21 mouse cellular contexts compared by ENCODE assay signal in genomic region chr6:93805407-93805936, GRCm38 (mm10).
DNase-seq lines count a peak whose midpoint lies in the region; ATAC-seq and TF ChIP-seq lines count a peak whose summit lies in the region.
"Had no signal": no experiment of that assay in that cellular context is flagged by ENCODE, and none has a peak within 500 bp of the region (broad histone marks: within the 10 kb centered on the region; RNA-seq: fewer than 3 reads in every experiment).

No protein-coding gene starts in this region.

- no peaks in the 10 kb centered on the region for H3K36me3 ChIP-seq in hindbrain, embryonic 10.5 days
- H3K36me3 ChIP-seq in hindbrain, embryonic 12.5 days: no peaks in the 10 kb centered on the region
- H3K36me3 ChIP-seq: embryonic facial prominence, embryonic 15.5 days; kidney, embryonic 15.5 days; limb, embryonic 15.5 days; midbrain, embryonic 13.5 days had no signal

- no peak overlapping the region for H3K4me2 ChIP-seq in hindbrain, embryonic 12.5 days (replicated peaks)
- H3K4me2 ChIP-seq: embryonic facial prominence, embryonic 15.5 days; kidney, embryonic 15.5 days; limb, embryonic 15.5 days; midbrain, embryonic 13.5 days had no signal

- H3K27ac ChIP-seq in hindbrain, embryonic 10.5 days: peak overlapping the region; percentile 56; the same call in 1 of the 2 replicates
- no peak overlapping the region for H3K27ac ChIP-seq in hindbrain, embryonic 12.5 days
- peak overlapping the region; percentile 73; the same call in 1 of the 2 replicates for H3K27ac ChIP-seq in olfactory bulb, adult 2 months (ENCODE audit: insufficient read depth, low read depth, low read length)
- H3K27ac ChIP-seq: embryonic facial prominence, embryonic 15.5 days; kidney, embryonic 15.5 days; limb, embryonic 15.5 days; midbrain, embryonic 13.5 days; stomach, postnatal 0 days had no signal

- 85% methylated on average over 5 of the region's 5 CpGs for WGBS in hindbrain, embryonic 10.5 days
- 73% methylated on average over 5 of the region's 5 CpGs for WGBS in hindbrain, embryonic 12.5 days
- 46% methylated on average over 5 of the region's 5 CpGs for WGBS in olfactory bulb, adult 2 months

- H3K9me3 ChIP-seq in hindbrain, embryonic 10.5 days: no peaks in the 10 kb centered on the region
- no peaks in the 10 kb centered on the region for H3K9me3 ChIP-seq in hindbrain, embryonic 12.5 days (replicated peaks)
- H3K9me3 ChIP-seq: embryonic facial prominence, embryonic 15.5 days; kidney, embryonic 15.5 days; limb, embryonic 15.5 days; midbrain, embryonic 13.5 days had no signal

- no peak for TF ChIP-seq POLR2A in olfactory bulb, adult 2 months (IDR thresholded peaks at IDR 0.05; ENCODE audit: insufficient read depth, low read depth, low read length)

- H3K27me3 ChIP-seq in hindbrain, embryonic 10.5 days (ENCODE audit: insufficient read depth, poor library complexity, severe bottlenecking): no peaks in the 10 kb centered on the region
- H3K27me3 ChIP-seq in hindbrain, embryonic 12.5 days: no peaks in the 10 kb centered on the region
- H3K27me3 ChIP-seq: embryonic facial prominence, embryonic 15.5 days; kidney, embryonic 15.5 days; limb, embryonic 15.5 days; midbrain, embryonic 13.5 days had no signal

- TF ChIP-seq CTCF in olfactory bulb, adult 2 months (IDR thresholded peaks at IDR 0.05; ENCODE audit: insufficient read depth, low read depth, low read length): no peak

- H3K4me3 ChIP-seq in hindbrain, embryonic 10.5 days: no peak overlapping the region
- H3K4me3 ChIP-seq in hindbrain, embryonic 12.5 days: no peak overlapping the region
- no peak overlapping the region for H3K4me3 ChIP-seq in olfactory bulb, adult 2 months (ENCODE audit: insufficient read depth, low read depth, low read length)
- H3K4me3 ChIP-seq: embryonic facial prominence, embryonic 15.5 days; kidney, embryonic 15.5 days; limb, embryonic 15.5 days; midbrain, embryonic 13.5 days; myocyte had no signal

- no peak overlapping the region for H3K9ac ChIP-seq in hindbrain, embryonic 12.5 days
- H3K9ac ChIP-seq: embryonic facial prominence, embryonic 15.5 days; kidney, embryonic 15.5 days; limb, embryonic 15.5 days; midbrain, embryonic 13.5 days had no signal

- peaks cover 39% of the 10 kb centered on the region for H3K4me1 ChIP-seq in hindbrain, embryonic 10.5 days (replicated peaks)
- peaks cover 25% of the 10 kb centered on the region for H3K4me1 ChIP-seq in hindbrain, embryonic 12.5 days
- peaks cover 11% of the 10 kb centered on the region for H3K4me1 ChIP-seq in olfactory bulb, adult 2 months (ENCODE audit: control insufficient read depth, insufficient read depth, low read length)

- DNase-seq in hindbrain, embryonic 10.5 days (ENCODE audit: low spot score): no peak
- DNase-seq in adrenal gland, postnatal 36 days: peak; percentile 5 to 21
- DNase-seq in cerebellum, adult 8-10 months: peak; percentile 44
- DNase-seq in liver: no peak
- DNase-seq in thymus, postnatal 0 days (ENCODE audit: low spot score): no peak
- DNase-seq: heart, adult 11 months; heart, postnatal 36 days; kidney, postnatal 4 days; retina, postnatal 1 day; right cerebral cortex, postnatal 4 days had no signal

- no peak for ATAC-seq in hindbrain, embryonic 12.5 days (ENCODE audit: low FRiP score)
- ATAC-seq: hindbrain, embryonic 16.5 days; intestine, postnatal 0 days; lung, postnatal 0 days; midbrain, embryonic 13.5 days had no signal

Comparison
In these comparisons a context has a peak if more than half of its experiments do, and no peak if none do; other contexts are left out.
1. DNase-seq: peak in adrenal gland, postnatal 36 days (2 of 2) and cerebellum, adult 8-10 months (single experiment); none in hindbrain, embryonic 10.5 days (single experiment), liver (single experiment) and thymus, postnatal 0 days (single experiment).